Mouse (Mus musculus) intestine, embryonic 15.5 days (tissue): Measurements from ENCODE around the gene Slc9a1. TPM values are rescaled to one million over a fixed set of nuclear protein-coding genes. Genes with fewer than 3 reads are reported as not detected.

Experiments used
- ATAC-seq: fragments of 200-750 bp; cut with Nextera tagmentation; 2 replicates; pipeline ENCODE4 v1.8.0; 2017; ENCODE audit warnings: moderate TSS enrichment, moderate library complexity
- H3K27ac ChIP-seq: fragments of 300-500 bp; sonication (generic); 2 replicates; pipeline ENCODE4 v1.5.1; 2015; ENCODE audit warnings: mild to moderate bottlenecking, inconsistent platforms
- H3K27me3 ChIP-seq: fragments of 300-500 bp; sonication (generic); replicated peaks from 2 replicates; pipeline ENCODE4 v1.6.1; 2015; ENCODE audit warnings: inconsistent platforms
- H3K36me3 ChIP-seq: fragments of 300-500 bp; sonication (generic); 2 replicates; pipeline ENCODE4 v1.6.1; 2015; ENCODE audit warnings: inconsistent platforms
- H3K4me1 ChIP-seq: fragments of 300-500 bp; sonication (generic); replicated peaks from 2 replicates; pipeline ENCODE4 v1.6.1; 2015; ENCODE audit warnings: inconsistent platforms
- H3K4me2 ChIP-seq: fragments of 300-500 bp; sonication (generic); replicated peaks from 2 replicates; pipeline ENCODE4 v1.6.1; 2015; ENCODE audit warnings: mild to moderate bottlenecking, inconsistent platforms
- H3K4me3 ChIP-seq: fragments of 300-500 bp; sonication (generic); replicated peaks from 2 replicates; pipeline ENCODE4 v1.5.1; 2015; ENCODE audit warnings: inconsistent platforms
- H3K9ac ChIP-seq: fragments of 300-500 bp; sonication (generic); 2 replicates; pipeline ENCODE4 v1.6.1; 2015; ENCODE audit warnings: inconsistent platforms
- H3K9me3 ChIP-seq: fragments of 300-500 bp; sonication (generic); 2 replicates; pipeline ENCODE4 v1.6.1; 2016; ENCODE audit warnings: inconsistent platforms
- WGBS: fragments of 180-500 bp; shearing (Covaris S2); methylation state at CpG from one replicate; pipeline ENCODE4 v1.1.7; 2015; 5-methylcytosine and 5-hydroxymethylcytosine counted together
- polyA plus RNA-seq: library from polyadenylated mRNA; unstranded; fragments of >200 nt; fragmentation: Nextera tagmentation; extraction: Ambion mirVana; gene quantifications from 2 replicates; pipeline ENCODE4 v1.2.1, GENCODE M21; 2015

Gene Slc9a1
- polyA plus RNA-seq, 1 experiment from 2014 or later = 8.5 TPM

GRCm38 (mm10) chr4:133394981-133395573 is 25.6 kb downstream of the Slc9a1 start:
- H3K36me3 ChIP-seq = no peaks in the 10 kb centered on the region

DNA sequence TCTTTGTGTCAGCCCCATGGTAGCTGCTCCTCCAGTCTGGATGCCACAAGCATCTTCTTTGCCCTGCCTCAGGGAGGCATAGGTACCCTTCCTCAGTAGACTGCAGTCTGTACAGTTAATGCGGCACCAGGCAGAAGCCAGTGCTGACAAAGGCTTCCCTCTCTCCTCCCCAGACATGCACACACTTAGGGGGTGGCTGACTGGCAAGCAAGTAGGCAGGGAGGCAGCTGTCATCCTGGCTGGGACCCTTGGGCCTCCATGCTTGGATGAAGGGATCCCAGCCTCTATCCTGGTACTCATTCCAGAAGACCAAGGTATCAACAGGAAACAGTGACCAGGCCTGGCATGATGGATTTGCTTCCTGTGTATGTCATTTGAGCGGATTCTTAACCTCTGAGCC is 26.6 kb downstream of the Slc9a1 start:
- no peaks in the 10 kb centered on the region for H3K9me3 ChIP-seq
- no peak overlapping the region for H3K9ac ChIP-seq
- no peak overlapping the region for H3K27ac ChIP-seq
- no peaks in the 10 kb centered on the region for H3K36me3 ChIP-seq
- WGBS = 64% methylated on average over 2 of the region's 2 CpGs
- no peak overlapping the region for H3K4me2 ChIP-seq
- H3K4me3 ChIP-seq = no peak overlapping the region
- ATAC-seq = no peak
- H3K27me3 ChIP-seq = no peaks in the 10 kb centered on the region
- H3K4me1 ChIP-seq = peaks cover 41% of the 10 kb centered on the region

More at GRCm38 (mm10) chr4:133394981-133395573, 25.6 kb downstream of the Slc9a1 start:
- peak overlapping the region; percentile 61 for H3K27ac ChIP-seq
- peak; percentile 28 for ATAC-seq
- no peak overlapping the region for H3K9ac ChIP-seq
- H3K9me3 ChIP-seq = no peaks in the 10 kb centered on the region
- H3K4me2 ChIP-seq = no peak overlapping the region
- H3K4me3 ChIP-seq = no peak overlapping the region
- H3K4me1 ChIP-seq = peaks cover 51% of the 10 kb centered on the region
- H3K27me3 ChIP-seq = no peaks in the 10 kb centered on the region
- WGBS = 75% methylated on average over 4 of the region's 4 CpGs

DNA sequence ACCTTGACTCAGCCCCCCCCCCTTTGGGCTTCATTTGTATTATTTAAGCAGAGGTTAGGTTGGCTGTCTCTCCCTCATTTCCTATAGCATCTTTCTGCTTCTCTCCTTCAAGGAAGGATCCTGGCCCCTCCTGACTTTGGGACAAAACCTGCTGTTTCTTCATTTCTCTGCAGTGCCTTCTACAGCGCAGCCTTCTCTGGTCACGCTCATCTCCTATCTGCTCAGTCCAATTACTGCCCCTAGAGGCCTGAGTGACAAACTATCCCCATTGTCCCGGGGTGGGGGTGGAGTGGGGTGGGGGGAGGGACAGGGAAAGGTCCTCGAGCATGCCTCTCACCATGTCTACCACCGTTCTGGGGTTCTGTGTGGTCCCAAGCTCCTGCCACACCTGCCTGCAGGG is 27.8 kb downstream of the Slc9a1 start:
- Histone ChIP-seq H3K36me3 (no peaks in the 10 kb centered on the region), H3K9me3 (no peaks in the 10 kb centered on the region), H3K4me3 (no peak overlapping the region), H3K27me3 (no peaks in the 10 kb centered on the region), H3K4me1 (peaks cover 36% of the 10 kb centered on the region), H3K4me2 (no peak overlapping the region), H3K9ac (no peak overlapping the region), H3K27ac (no peak overlapping the region)
- 64% methylated on average over 5 of the region's 5 CpGs for WGBS
- ATAC-seq = no peak

DNA sequence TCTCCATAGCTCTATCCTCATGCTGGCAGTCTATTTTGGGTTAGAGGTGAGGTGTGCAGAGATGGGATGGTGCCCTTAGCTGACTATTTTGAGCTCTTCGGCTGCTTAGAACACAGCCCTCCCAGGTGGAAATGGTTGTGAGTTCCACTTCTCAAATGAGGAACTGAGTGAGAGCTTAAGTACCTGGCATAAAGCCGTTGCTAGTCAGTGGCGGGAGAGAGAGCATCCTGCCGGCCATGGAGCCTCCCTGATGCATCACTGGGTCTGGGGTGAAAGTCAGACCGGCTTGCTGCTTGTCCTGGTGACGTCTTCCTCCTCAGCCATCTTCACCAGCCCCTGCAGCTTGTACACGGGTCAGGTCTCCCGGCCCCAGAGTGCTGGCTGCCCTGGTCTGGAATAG is 28.5 kb downstream of the Slc9a1 start:
- H3K4me1 ChIP-seq = peaks cover 39% of the 10 kb centered on the region
- no peak overlapping the region for H3K4me2 ChIP-seq
- no peak for ATAC-seq

DNA sequence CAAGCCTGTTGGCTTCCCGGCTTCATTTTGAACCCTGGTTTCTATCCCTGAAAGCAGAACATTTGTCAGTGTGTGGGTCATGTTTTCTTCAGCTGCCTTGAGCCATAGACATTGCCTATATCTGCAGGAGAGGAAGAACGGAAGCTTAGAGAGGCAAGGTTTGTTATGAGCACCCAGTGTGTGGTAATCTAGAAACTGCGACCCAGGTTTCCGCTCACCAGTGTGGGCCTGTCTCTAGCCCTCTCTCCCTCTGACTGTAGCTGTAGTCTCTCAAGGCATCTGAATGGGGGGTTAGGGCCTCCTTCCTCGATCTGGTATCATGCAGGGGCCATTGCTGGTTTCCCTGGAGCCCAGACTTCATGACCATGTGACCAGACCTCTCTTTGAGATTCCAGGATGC is 29.1 kb downstream of the Slc9a1 start:
- ATAC-seq = no peak
- Histone ChIP-seq H3K4me2 (no peak overlapping the region), H3K27me3 (no peaks in the 10 kb centered on the region), H3K9ac (no peak overlapping the region), H3K4me1 (peaks cover 39% of the 10 kb centered on the region), H3K9me3 (no peaks in the 10 kb centered on the region), H3K4me3 (no peak overlapping the region), H3K36me3 (no peaks in the 10 kb centered on the region), H3K27ac (no peak overlapping the region)
- WGBS = 73% methylated on average over 5 of the region's 5 CpGs

More for the DNA sequence above, 28.5 kb downstream of the Slc9a1 start:
- 77% methylated on average over 8 of the region's 8 CpGs for WGBS
- no peaks in the 10 kb centered on the region for H3K36me3 ChIP-seq
- H3K27ac ChIP-seq = no peak overlapping the region
- H3K27me3 ChIP-seq = no peaks in the 10 kb centered on the region
- no peaks in the 10 kb centered on the region for H3K9me3 ChIP-seq
- no peak overlapping the region for H3K4me3 ChIP-seq
- no peak overlapping the region for H3K9ac ChIP-seq

GRCm38 (mm10) chr4:133399509-133399908 is 30.0 kb downstream of the Slc9a1 start:
- Histone ChIP-seq H3K9me3 (no peaks in the 10 kb centered on the region), H3K27me3 (no peaks in the 10 kb centered on the region), H3K36me3 (no peaks in the 10 kb centered on the region), H3K27ac (no peak overlapping the region), H3K9ac (no peak overlapping the region), H3K4me1 (peaks cover 36% of the 10 kb centered on the region), H3K4me2 (no peak overlapping the region), H3K4me3 (no peak overlapping the region)
- no peak for ATAC-seq
- WGBS = 79% methylated on average over 6 of the region's 6 CpGs

DNA sequence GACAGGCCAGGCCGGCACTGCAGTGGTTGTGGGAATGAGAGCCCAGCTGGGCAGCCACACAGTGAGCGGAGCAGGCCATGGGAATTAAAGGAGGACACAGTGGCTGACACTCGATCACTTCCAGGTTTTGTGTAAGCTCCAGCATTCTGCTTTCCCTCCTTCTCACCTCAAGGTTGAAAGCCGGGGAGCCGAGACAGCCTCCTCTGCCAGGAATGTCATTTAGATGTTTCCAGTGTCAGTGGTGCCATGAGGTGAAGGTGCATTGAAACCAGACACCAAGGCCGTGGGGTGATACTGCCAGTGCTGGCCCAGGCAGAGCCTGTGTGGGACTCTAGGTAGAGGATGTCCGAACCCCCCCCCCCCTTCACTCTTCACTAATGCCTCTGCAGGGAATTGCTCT is 30.6 kb downstream of the Slc9a1 start:
- H3K4me1 ChIP-seq = peaks cover 30% of the 10 kb centered on the region
- WGBS = 52% methylated on average over 7 of the region's 7 CpGs
- H3K9me3 ChIP-seq = no peaks in the 10 kb centered on the region
- H3K4me3 ChIP-seq = no peak overlapping the region
- no peak for ATAC-seq
- no peak overlapping the region for H3K9ac ChIP-seq
- no peaks in the 10 kb centered on the region for H3K36me3 ChIP-seq
- no peak overlapping the region for H3K27ac ChIP-seq
- no peak overlapping the region for H3K4me2 ChIP-seq
- no peaks in the 10 kb centered on the region for H3K27me3 ChIP-seq

DNA sequence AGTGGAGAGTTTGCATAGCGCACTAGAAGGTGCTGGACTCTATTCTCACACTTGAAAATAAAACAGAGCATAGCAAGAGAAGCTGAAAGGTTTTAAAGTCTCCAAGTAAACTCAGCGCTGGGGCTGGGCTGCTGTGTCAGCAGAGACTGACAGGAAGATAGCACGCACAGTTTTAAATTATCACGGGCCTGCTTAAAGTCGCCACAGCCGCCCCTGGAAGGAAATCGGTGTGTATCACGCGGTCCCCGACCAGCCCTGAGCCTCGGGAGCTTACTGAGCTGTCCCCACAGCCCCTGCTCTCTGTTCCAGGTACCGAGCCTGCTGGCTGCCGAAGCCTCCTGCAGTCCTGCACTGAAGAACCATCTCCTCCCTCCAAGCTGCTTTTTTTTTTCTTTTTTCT is 32.5 kb downstream of the Slc9a1 start:
- WGBS = 44% methylated on average over 13 of the region's 13 CpGs
- Histone ChIP-seq H3K4me2 (peak overlapping the region; percentile 9; the same call in 1 of the 2 replicates), H3K9ac (no peak overlapping the region), H3K36me3 (no peaks in the 10 kb centered on the region), H3K9me3 (no peaks in the 10 kb centered on the region), H3K4me1 (peaks cover 25% of the 10 kb centered on the region), H3K27ac (no peak overlapping the region), H3K4me3 (no peak overlapping the region), H3K27me3 (no peaks in the 10 kb centered on the region)
- no peak for ATAC-seq

DNA sequence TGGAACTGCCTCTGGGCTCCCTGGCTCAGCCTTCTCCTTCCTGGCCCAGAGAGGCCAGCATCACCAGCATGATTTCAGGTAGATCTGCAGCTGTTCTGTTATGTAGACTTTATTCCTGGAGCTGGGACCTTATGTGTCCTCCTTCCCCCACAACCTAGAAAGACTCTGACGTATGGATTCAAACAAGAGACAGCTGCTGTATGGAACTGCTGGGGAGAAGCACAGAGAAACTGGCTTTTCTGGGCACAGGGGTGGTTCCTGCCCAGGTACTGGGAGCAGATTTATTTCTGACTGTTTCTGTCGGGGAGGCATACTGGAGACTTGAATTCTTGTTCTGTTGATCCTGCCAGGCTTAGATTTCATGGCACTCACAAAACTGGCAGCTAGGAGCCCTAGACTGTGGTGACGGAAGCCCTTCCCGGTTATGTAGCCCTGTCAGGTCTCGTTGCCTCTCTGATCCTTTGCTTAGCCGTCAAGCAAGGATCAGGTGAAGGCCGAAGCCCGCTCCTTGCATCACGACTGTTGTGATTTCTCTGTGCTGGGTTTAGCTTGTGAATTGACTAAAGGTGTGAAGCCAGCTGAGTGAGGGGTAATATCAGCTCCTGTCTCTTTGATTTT is 34.2 kb downstream of the Slc9a1 start:
- H3K9me3 ChIP-seq = no peaks in the 10 kb centered on the region
- no peak overlapping the region for H3K9ac ChIP-seq
- H3K36me3 ChIP-seq = no peaks in the 10 kb centered on the region
- H3K4me1 ChIP-seq = peaks cover 38% of the 10 kb centered on the region
- H3K27me3 ChIP-seq = no peaks in the 10 kb centered on the region
- H3K4me2 ChIP-seq = no peak overlapping the region
- H3K4me3 ChIP-seq = no peak overlapping the region
- 88% methylated on average over 9 of the region's 9 CpGs for WGBS
- no peak overlapping the region for H3K27ac ChIP-seq
- ATAC-seq = no peak

- no peak for ATAC-seq
- Histone ChIP-seq H3K4me1 (peaks cover 36% of the 10 kb centered on the region), H3K27me3 (no peaks in the 10 kb centered on the region), H3K27ac (no peak overlapping the region), H3K4me3 (no peak overlapping the region), H3K9me3 (no peaks in the 10 kb centered on the region), H3K9ac (no peak overlapping the region), H3K36me3 (no peaks in the 10 kb centered on the region), H3K4me2 (no peak overlapping the region)
- WGBS = 78% methylated on average over 5 of the region's 5 CpGs
Measured at GRCm38 (mm10) chr4:133404256-133404655, 34.8 kb downstream of the Slc9a1 start.

DNA sequence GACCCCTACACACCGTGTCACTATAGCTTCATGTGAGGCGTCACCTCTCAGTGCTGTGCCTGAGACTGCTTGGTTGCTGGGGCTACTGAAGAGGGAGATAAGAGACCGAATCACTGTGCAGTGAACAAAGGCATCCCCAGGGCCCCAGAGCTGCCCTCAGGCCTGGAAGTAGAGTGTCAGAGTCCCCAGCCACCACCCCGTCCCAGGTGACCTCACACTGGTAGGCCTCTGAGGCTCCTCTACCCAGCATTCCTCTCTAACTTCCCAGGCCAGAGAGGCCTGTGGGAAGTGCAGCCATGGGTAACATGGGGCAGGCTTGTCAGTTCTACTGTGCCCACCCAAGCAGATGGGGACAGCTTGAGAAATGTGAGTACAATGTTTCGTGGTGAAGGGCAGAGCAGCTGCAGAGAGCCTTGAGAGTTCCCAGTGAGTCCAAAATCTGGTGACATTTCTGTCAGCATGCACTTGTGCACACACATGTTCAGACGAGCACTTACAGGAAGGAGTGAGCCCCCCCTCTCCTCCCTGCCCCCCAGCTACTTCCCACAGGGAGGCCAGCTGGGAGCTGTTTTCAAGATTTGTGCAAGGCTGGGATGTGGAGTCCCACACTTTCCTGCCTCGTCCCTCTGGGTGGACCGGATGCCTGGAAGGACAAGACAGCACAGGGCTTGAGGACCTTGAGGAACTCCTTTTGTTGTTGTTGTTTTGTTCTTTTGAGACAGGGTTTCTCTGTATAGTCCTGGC is 37.0 kb downstream of the Slc9a1 start:
- Histone ChIP-seq H3K4me2 (no peak overlapping the region), H3K4me1 (peaks cover 37% of the 10 kb centered on the region), H3K27me3 (no peaks in the 10 kb centered on the region), H3K9ac (no peak overlapping the region), H3K4me3 (no peak overlapping the region), H3K27ac (0 out of 2 replicates have a peak overlapping the region, but pooled peaks have one; percentile 66), H3K36me3 (no peaks in the 10 kb centered on the region), H3K9me3 (no peaks in the 10 kb centered on the region)
- peak; percentile 56 for ATAC-seq
- WGBS = 66% methylated on average over 8 of the region's 8 CpGs

- Histone ChIP-seq H3K4me2 (no peak overlapping the region), H3K9me3 (no peaks in the 10 kb centered on the region), H3K4me1 (peaks cover 33% of the 10 kb centered on the region), H3K27ac (peak overlapping the region; percentile 66), H3K36me3 (no peaks in the 10 kb centered on the region), H3K4me3 (no peak overlapping the region), H3K27me3 (no peaks in the 10 kb centered on the region), H3K9ac (peak overlapping the region; percentile 3; the same call in 1 of the 2 replicates)
- WGBS = 57% methylated on average over 6 of the region's 6 CpGs
- ATAC-seq = peak; percentile 46
Measured at GRCm38 (mm10) chr4:133407114-133407787, 37.7 kb downstream of the Slc9a1 start.
